Mouse (Mus musculus) CD8-positive naive resting alpha-beta T cell, adult 57 days (primary cell): ENCODE measurements around the gene Dpf2. TPM values are rescaled to one million over a fixed set of nuclear protein-coding genes. Genes with fewer than 3 reads are reported as not detected.

Experiments
- total RNA-seq: library from RNA; stranded (reverse); gene quantifications from one replicate; pipeline ENCODE4 v1.2.4, GENCODE M21; 2023

Dpf2 gene
- total RNA-seq, result 147 TPM

DNA sequence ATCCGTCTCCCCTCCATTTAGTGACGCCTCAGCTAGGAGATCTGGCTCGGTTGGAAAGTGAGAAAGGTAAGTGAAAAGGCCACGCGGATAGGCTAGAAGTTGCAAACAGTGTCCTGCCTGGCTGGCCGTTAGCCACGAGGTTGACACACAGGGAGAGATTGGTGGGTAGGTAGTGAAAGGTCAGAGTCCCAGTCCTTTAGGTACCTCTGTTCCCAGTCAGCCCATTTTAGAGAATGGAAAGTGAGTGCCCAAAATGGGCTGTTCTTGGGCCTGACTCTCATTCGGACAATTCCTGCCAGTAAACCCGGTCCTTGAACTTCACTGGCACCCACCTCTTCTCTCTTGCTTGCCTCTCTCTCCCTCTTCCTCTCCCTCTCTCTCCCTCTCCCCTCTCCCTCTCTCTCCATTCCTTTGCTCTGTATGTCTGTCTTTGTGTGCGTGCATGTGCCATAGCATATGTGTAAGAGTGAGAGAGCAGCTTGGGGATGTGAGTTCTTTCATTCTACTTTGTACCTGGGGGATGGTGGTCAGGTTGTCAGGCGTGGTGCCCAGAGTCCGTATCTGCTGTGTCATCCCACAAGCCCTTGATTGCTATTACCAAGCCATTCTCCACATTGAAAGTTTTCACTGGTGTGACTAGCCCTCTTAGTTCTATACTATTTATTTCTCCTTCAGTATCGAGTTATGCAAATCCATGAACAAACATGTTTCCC lies at the start of gene Dpf2:
Dpf2 (minus strand) TSS at position 4 of the 713 bp plus-strand sequence.

DNA sequence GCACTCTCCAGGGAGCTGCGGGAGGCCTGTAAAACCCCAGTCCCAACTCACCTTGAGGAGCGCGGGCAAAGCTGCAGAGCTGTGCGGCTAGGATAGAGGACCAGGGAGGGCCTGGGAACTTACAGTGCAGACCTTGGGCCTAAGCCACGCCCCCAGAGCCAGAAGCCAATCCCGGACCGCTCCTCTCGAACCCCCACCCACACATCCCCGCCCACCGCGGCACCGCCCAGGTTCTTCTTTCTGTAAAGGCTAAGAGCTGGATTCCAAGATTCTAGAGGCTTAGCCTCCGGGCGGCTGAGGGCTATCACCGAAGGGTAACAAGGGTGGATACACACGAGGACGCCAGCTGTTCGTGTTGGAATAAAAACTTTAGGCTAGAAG lies 11.9 kb upstream of the Dpf2 start, which contains the start of gene Cdc42ep2:
Cdc42ep2 (minus strand) TSS at position 104 of the 381 bp plus-strand sequence.

GRCm38 (mm10) chr19:5894002-5894678 lies 18.7 kb downstream of the Dpf2 start, which contains the start of gene Tigd3:
Gene Tigd3, minus strand, starts transcription at chr19:5894149.

GRCm38 (mm10) chr19:5877618-5878361 lies 35.0 kb downstream of the Dpf2 start, which contains the start of gene Slc25a45:
Gene Slc25a45, plus strand, starts transcription at chr19:5877808.

DNA sequence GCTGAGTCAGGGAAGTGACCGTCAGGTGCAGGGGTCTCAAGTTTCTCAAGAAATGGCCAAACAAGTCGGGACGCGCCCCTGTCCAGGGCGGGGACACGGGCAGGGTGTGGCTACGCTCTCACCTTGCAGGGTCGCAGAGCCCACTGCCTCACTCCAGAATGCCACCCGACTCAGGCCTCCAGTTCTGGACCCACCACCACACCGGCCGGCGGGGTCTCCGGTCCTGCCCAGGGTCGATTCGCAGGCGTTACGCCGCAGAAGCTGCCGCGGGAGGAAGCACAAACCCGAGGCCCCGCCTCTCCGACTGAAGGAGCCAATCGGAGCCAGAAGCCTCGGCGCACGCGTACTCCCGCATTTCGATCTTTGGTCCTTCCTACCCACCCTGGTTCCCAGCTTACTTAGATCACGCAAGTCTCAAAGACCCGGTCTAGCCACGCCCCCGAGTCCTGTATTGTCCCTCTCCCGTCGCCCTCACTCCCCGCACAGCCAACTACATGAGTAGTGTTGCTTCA lies 37.8 kb downstream of the Dpf2 start, which contains the start of gene Frmd8:
Frmd8 (minus strand) TSS at position 306 of the 512 bp plus-strand sequence.

Other genes with a start within 250 kb of the Dpf2 start
- gene Sipa1, start 249.3 kb downstream of the Dpf2 start, total RNA-seq, result 184 TPM
- 53.9 TPM for gene Map3k11, start 224.3 kb downstream of the Dpf2 start, total RNA-seq
- gene Pcnx3, start 224.1 kb downstream of the Dpf2 start, total RNA-seq, result 165 TPM
- gene Kcnk7, start 208.6 kb downstream of the Dpf2 start, total RNA-seq, result not detected
- gene Ehbp1l1, start 186.7 kb downstream of the Dpf2 start, total RNA-seq, result 24.1 TPM
- gene Fam89b, start 183.4 kb downstream of the Dpf2 start, total RNA-seq, result 25.9 TPM
- not detected for gene Ltbp3, start 172.1 kb downstream of the Dpf2 start, total RNA-seq
- gene Scyl1, start 141.6 kb downstream of the Dpf2 start, total RNA-seq, result 55.4 TPM
- gene Frmd8, start 37.7 kb downstream of the Dpf2 start, total RNA-seq, result 152 TPM
- 20.8 TPM for gene Slc25a45, start 35.2 kb downstream of the Dpf2 start, total RNA-seq
- 1.7 TPM for gene Tigd3, start 18.9 kb downstream of the Dpf2 start, total RNA-seq
- 0.67 TPM for gene Cdc42ep2, start 11.8 kb upstream of the Dpf2 start, total RNA-seq
- 63.5 TPM for gene Pola2, start 51.2 kb upstream of the Dpf2 start, total RNA-seq
- gene Slc22a20, start 73.1 kb upstream of the Dpf2 start, total RNA-seq, result not detected
- 143 TPM for gene Capn1, start 102.9 kb upstream of the Dpf2 start, total RNA-seq
- gene Syvn1, start 133.6 kb upstream of the Dpf2 start, total RNA-seq, result 46.9 TPM
- 18.0 TPM for gene Mrpl49, start 144.8 kb upstream of the Dpf2 start, total RNA-seq
- 3,401 TPM for gene Fau, start 144.8 kb upstream of the Dpf2 start, total RNA-seq
- gene Znhit2, start 148.2 kb upstream of the Dpf2 start, total RNA-seq, result 11.9 TPM
- 18.8 TPM for gene Tm7sf2, start 155.4 kb upstream of the Dpf2 start, total RNA-seq
- gene Vps51, start 164.2 kb upstream of the Dpf2 start, total RNA-seq, result 110 TPM
- gene Tmem262, start 167.0 kb upstream of the Dpf2 start, total RNA-seq, result not detected
- gene Gm28374, start 169.2 kb upstream of the Dpf2 start, total RNA-seq, result not detected
- 44.0 TPM for gene Zfpl1, start 171.9 kb upstream of the Dpf2 start, total RNA-seq
- 0.89 TPM for gene Cdca5, start 172.0 kb upstream of the Dpf2 start, total RNA-seq
- not detected for gene AC131692.1, start 181.4 kb upstream of the Dpf2 start, total RNA-seq
- gene Naaladl1, start 192.8 kb upstream of the Dpf2 start, total RNA-seq, result not detected
- gene Sac3d1, start 205.6 kb upstream of the Dpf2 start, total RNA-seq, result 9.6 TPM
- 32.0 TPM for gene Snx15, start 215.3 kb upstream of the Dpf2 start, total RNA-seq
- not detected for gene Batf2, start 228.0 kb upstream of the Dpf2 start, total RNA-seq
- gene Arl2, start 228.5 kb upstream of the Dpf2 start, total RNA-seq, result 26.0 TPM